Mouse (Mus musculus) testis, adult 2 months (tissue): ENCODE data around the gene Dph7. TPM values are rescaled to one million over a fixed set of nuclear protein-coding genes. Genes with fewer than 3 reads are reported as not detected.
"Not testable (repeated sequence)": the region's sequence is repeated elsewhere in the genome, so short reads cannot be mapped to it uniquely, and the experiment has no call there.

Source experiments
- H3K27ac ChIP-seq: fragments of 200-500 bp; 2 replicates; pipeline ENCODE4 v1.5.1; 2012; ENCODE audit warnings: low read depth, low read length; ENCODE audit not compliant: control insufficient read depth, insufficient read depth
- H3K27me3 ChIP-seq: fragments of 200-500 bp; 2 replicates; pipeline ENCODE4 v1.6.1; 2012; ENCODE audit warnings: mild to moderate bottlenecking, low read length, moderate library complexity; ENCODE audit not compliant: control insufficient read depth, insufficient read depth
- H3K36me3 ChIP-seq: fragments of 200-500 bp; 2 replicates; pipeline ENCODE4 v1.6.1; 2012; ENCODE audit warnings: mild to moderate bottlenecking, low read length; ENCODE audit not compliant: control insufficient read depth, insufficient read depth
- H3K4me1 ChIP-seq: fragments of 200-500 bp; 2 replicates; pipeline ENCODE4 v1.6.1; 2012; ENCODE audit warnings: low read length; ENCODE audit not compliant: control insufficient read depth, insufficient read depth
- H3K4me3 ChIP-seq: fragments of 200-500 bp; 2 replicates; pipeline ENCODE4 v1.5.1; 2012; ENCODE audit warnings: low read depth, mild to moderate bottlenecking, low read length, moderate library complexity, mixed read lengths; ENCODE audit not compliant: control insufficient read depth
- CTCF ChIP-seq: fragments of 200-500 bp; IDR thresholded peaks from 2 replicates; pipeline ENCODE4 v1.5.1; 2012; ENCODE audit warnings: low read depth, mild to moderate bottlenecking, inconsistent platforms, low read length, moderate library complexity; ENCODE audit not compliant: control insufficient read depth, insufficient read depth, insufficient replicate concordance
- POLR2A ChIP-seq: fragments of 200-500 bp; IDR thresholded peaks from 2 replicates; pipeline ENCODE4 v1.6.1; 2012; ENCODE audit warnings: low read depth, mild to moderate bottlenecking, inconsistent platforms, low read length, moderate library complexity; ENCODE audit not compliant: control insufficient read depth
- polyA plus RNA-seq: library from polyadenylated mRNA; depleted of rRNA; stranded (reverse); fragments of >200 nt; gene quantifications from 2 replicates; pipeline ENCODE4 v1.2.3, GENCODE M21; 2012

Dph7 gene
- polyA plus RNA-seq, 1 experiment, result 10.6 TPM

GRCm38 (mm10) chr2:24942092-24942491 lies 20.1 kb upstream of the Dph7 start:
- Histone ChIP-seq H3K27ac (no peak overlapping the region), H3K36me3 (no peaks in the 10 kb centered on the region), H3K4me1 (no peaks in the 10 kb centered on the region), H3K27me3 (no peaks in the 10 kb centered on the region), H3K4me3 (no peak overlapping the region)
- TF ChIP-seq CTCF (no peak), POLR2A (no peak)

- not testable (repeated sequence) for H3K27ac ChIP-seq, H3K27me3 ChIP-seq, H3K4me1 ChIP-seq, H3K4me3 ChIP-seq, H3K36me3 ChIP-seq
Observed at GRCm38 (mm10) chr2:24944304-24944703, 17.9 kb upstream of the Dph7 start.

- TF ChIP-seq CTCF, result no peak
- TF ChIP-seq POLR2A, result peak; percentile 69
- Histone ChIP-seq H3K4me3 (peak within 1 kb of the TSS; percentile 95), H3K27ac (peak within 1 kb of the TSS; percentile 94)
Observed at GRCm38 (mm10) chr2:24949421-24950188, 12.6 kb upstream of the Dph7 start, which contains the start of gene Zmynd19. Gene Zmynd19 (plus strand): TSS chr2:24949792.

GRCm38 (mm10) chr2:24950189-24950535 lies 12.0 kb upstream of the Dph7 start:
- H3K4me1 ChIP-seq, result peaks cover 3% of the 10 kb centered on the region
- TF ChIP-seq POLR2A (peak; percentile 57), CTCF (no peak)
- peak overlapping the region; percentile 95 for H3K4me3 ChIP-seq
- H3K36me3 ChIP-seq, result peaks cover 2% of the 10 kb centered on the region
- peak overlapping the region; percentile 94 for H3K27ac ChIP-seq
- no peaks in the 10 kb centered on the region for H3K27me3 ChIP-seq

More at GRCm38 (mm10) chr2:24949421-24950188, 12.6 kb upstream of the Dph7 start, which contains the start of gene Zmynd19:
- Histone ChIP-seq H3K36me3 (peaks cover 2% of the 10 kb centered on the region), H3K27me3 (no peaks in the 10 kb centered on the region), H3K4me1 (peaks cover 3% of the 10 kb centered on the region)

GRCm38 (mm10) chr2:24952537-24953055 lies 9.6 kb upstream of the Dph7 start:
- Histone ChIP-seq H3K4me1 (peaks cover 3% of the 10 kb centered on the region), H3K36me3 (peaks cover 2% of the 10 kb centered on the region), H3K27ac (no peak overlapping the region), H3K27me3 (no peaks in the 10 kb centered on the region), H3K4me3 (no peak overlapping the region)
- no peak for TF ChIP-seq POLR2A

- Histone ChIP-seq H3K4me1 (no peaks in the 10 kb centered on the region; the same call in 1 of the 2 replicates), H3K27me3 (no peaks in the 10 kb centered on the region), H3K27ac (no peak overlapping the region), H3K4me3 (no peak overlapping the region), H3K36me3 (peaks cover 4% of the 10 kb centered on the region; the same call in 1 of the 2 replicates)
- TF ChIP-seq POLR2A, result no peak
- TF ChIP-seq CTCF, result peak; percentile 31; the same call in 1 of the 2 replicates
Observed at GRCm38 (mm10) chr2:24960910-24961309, 1.3 kb upstream of the Dph7 start.

- Histone ChIP-seq H3K27me3 (no peaks in the 10 kb centered on the region), H3K4me3 (no peak overlapping the region), H3K36me3 (peaks cover 2% of the 10 kb centered on the region), H3K4me1 (peaks cover 2% of the 10 kb centered on the region; the same call in 1 of the 2 replicates), H3K27ac (no peak overlapping the region)
- TF ChIP-seq POLR2A (no peak), CTCF (no peak)
Observed at GRCm38 (mm10) chr2:24970386-24970785, 8.2 kb downstream of the Dph7 start.

- Histone ChIP-seq H3K27ac (peak overlapping the region; percentile 93), H3K4me3 (peak overlapping the region; percentile 94)
- H3K36me3 ChIP-seq, H3K27me3 ChIP-seq, H3K4me1 ChIP-seq: not testable (repeated sequence)
Observed at GRCm38 (mm10) chr2:24974452-24974851, 12.3 kb downstream of the Dph7 start.
